Mouse (Mus musculus): ENCODE measurements around the gene Ttc12. TPM values are rescaled to one million over a fixed set of nuclear protein-coding genes. Genes with fewer than 3 reads are reported as not detected.

Gene Ttc12
- polyA plus RNA-seq, 1 experiment from 2014 or later, result 1.6 TPM

GRCm38 (mm10) chr9:49514306-49514705 lies 28.3 kb upstream of the Ttc12 start:
- no peak for DNase-seq (ENCODE audit: extremely low spot score, low spot score)
- Histone ChIP-seq H3K27ac (no peak overlapping the region), H3K4me1 (peaks cover 13% of the 10 kb centered on the region), H3K9me3 (no peaks in the 10 kb centered on the region), H3K27me3 (ENCODE audit: poor library complexity, severe bottlenecking) (no peaks in the 10 kb centered on the region), H3K4me3 (no peak overlapping the region), H3K36me3 (replicated peaks) (no peaks in the 10 kb centered on the region)
- 81% methylated on average over 2 of the region's 2 CpGs for WGBS

DNA sequence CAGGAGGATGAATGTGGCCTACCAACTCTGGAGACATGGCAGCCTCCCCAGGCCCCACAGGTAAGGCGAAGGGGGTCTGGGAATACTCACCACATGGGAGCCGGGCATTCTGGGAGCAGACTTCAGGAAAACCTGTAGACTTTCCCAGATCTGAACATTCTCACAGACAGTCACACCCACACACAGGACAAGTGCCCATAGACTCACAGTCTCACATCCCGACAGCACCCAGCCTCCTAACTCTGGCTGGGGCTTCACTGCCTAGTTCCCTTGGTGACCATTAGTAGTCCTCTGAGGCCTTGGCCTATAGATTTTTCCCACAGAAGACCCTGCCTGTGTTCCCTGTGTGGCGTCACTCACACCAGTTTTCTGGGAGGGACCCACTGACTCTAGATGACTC lies 24.6 kb upstream of the Ttc12 start:
- no peak overlapping the region for H3K27ac ChIP-seq
- WGBS, result 92% methylated on average over 4 of the region's 4 CpGs
- no peak for DNase-seq (ENCODE audit: extremely low spot score, low spot score)
- peaks cover 6% of the 10 kb centered on the region for H3K4me1 ChIP-seq
- H3K9me3 ChIP-seq, result no peaks in the 10 kb centered on the region
- H3K36me3 ChIP-seq (replicated peaks), result peaks cover 19% of the 10 kb centered on the region; the same call in 1 of the 2 replicates
- H3K4me3 ChIP-seq, result no peak overlapping the region
- H3K27me3 ChIP-seq (ENCODE audit: poor library complexity, severe bottlenecking), result no peaks in the 10 kb centered on the region

DNA sequence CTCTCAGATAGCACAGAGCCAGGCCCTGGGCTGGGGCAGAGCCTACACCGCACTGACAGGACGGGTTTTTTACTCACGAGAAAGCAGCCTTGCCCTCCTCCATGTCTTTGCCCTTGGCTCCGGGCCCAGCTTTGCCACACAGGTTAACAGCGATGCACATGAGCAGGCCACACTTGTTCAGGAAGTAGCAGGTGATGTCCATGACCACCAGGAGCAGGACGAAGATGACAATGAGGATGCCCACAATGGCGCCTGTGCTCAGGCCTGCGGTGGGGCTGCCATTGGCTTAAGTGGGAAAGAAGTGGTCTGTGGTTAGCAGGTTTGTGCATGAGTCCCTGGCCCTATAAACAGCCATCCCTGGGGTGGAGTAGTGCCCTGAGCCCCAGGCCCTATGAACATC lies 23.6 kb upstream of the Ttc12 start:
- Histone ChIP-seq H3K9me3 (no peaks in the 10 kb centered on the region), H3K27me3 (ENCODE audit: poor library complexity, severe bottlenecking) (no peaks in the 10 kb centered on the region), H3K27ac (no peak overlapping the region), H3K4me1 (peaks cover 6% of the 10 kb centered on the region), H3K4me3 (no peak overlapping the region), H3K36me3 (replicated peaks) (peaks cover 19% of the 10 kb centered on the region; the same call in 1 of the 2 replicates)
- no peak for DNase-seq (ENCODE audit: extremely low spot score, low spot score)
- 94% methylated on average over 8 of the region's 8 CpGs for WGBS

- Histone ChIP-seq H3K4me3 (no peak overlapping the region), H3K4me1 (peaks cover 6% of the 10 kb centered on the region), H3K27me3 (ENCODE audit: poor library complexity, severe bottlenecking) (no peaks in the 10 kb centered on the region), H3K36me3 (replicated peaks) (peaks cover 19% of the 10 kb centered on the region; the same call in 1 of the 2 replicates), H3K27ac (no peak overlapping the region), H3K9me3 (no peaks in the 10 kb centered on the region)
- 87% methylated on average over 3 of the region's 3 CpGs for WGBS
- no peak for DNase-seq (ENCODE audit: extremely low spot score, low spot score)
These were observed 23.1 kb upstream of the Ttc12 start for GRCm38 (mm10) chr9:49509094-49509493.

- no peak overlapping the region for H3K4me3 ChIP-seq
- peaks cover 19% of the 10 kb centered on the region; the same call in 1 of the 2 replicates for H3K36me3 ChIP-seq (replicated peaks)
- WGBS, result 86% methylated on average over 9 of the region's 9 CpGs
- no peak overlapping the region for H3K27ac ChIP-seq
- no peak for DNase-seq (ENCODE audit: extremely low spot score, low spot score)
- no peaks in the 10 kb centered on the region for H3K27me3 ChIP-seq (ENCODE audit: poor library complexity, severe bottlenecking)
- H3K9me3 ChIP-seq, result no peaks in the 10 kb centered on the region
- H3K4me1 ChIP-seq, result peaks cover 6% of the 10 kb centered on the region
These were observed 22.0 kb upstream of the Ttc12 start for GRCm38 (mm10) chr9:49507829-49508585.

DNA sequence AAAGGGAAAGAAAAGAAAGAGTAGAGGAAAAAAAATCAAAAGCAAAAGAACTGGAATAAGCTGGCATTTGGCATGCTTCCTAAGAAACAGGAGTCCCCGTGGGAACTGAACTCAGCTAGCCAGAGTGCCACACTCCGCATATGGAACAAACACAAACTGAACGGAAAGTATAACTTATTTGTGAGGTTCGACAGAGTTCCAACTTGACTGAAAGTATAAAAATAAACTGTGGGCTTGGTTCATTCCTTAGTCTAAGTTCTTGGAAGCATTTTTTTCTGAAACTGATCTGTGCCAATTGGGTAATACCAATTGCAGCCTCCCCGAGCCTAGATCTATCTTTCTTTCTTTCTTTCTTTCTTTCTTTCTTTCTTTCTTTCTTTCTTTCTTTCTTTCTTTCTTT lies 18.6 kb upstream of the Ttc12 start:
- Histone ChIP-seq H3K27ac (no peak overlapping the region), H3K36me3 (replicated peaks) (peaks cover 19% of the 10 kb centered on the region; the same call in 1 of the 2 replicates), H3K27me3 (ENCODE audit: poor library complexity, severe bottlenecking) (no peaks in the 10 kb centered on the region), H3K9me3 (no peaks in the 10 kb centered on the region), H3K4me3 (no peak overlapping the region), H3K4me1 (peaks cover 6% of the 10 kb centered on the region)
- 83% methylated on average over 5 of the region's 5 CpGs for WGBS
- no peak for DNase-seq (ENCODE audit: extremely low spot score, low spot score)

- WGBS, result 91% methylated on average over 4 of the region's 4 CpGs
- no peak for DNase-seq (ENCODE audit: extremely low spot score, low spot score)
- Histone ChIP-seq H3K4me1 (peaks cover 6% of the 10 kb centered on the region), H3K27ac (no peak overlapping the region), H3K27me3 (ENCODE audit: poor library complexity, severe bottlenecking) (no peaks in the 10 kb centered on the region), H3K4me3 (no peak overlapping the region), H3K9me3 (no peaks in the 10 kb centered on the region), H3K36me3 (replicated peaks) (peaks cover 16% of the 10 kb centered on the region; the same call in 1 of the 2 replicates)
These were observed 16.2 kb upstream of the Ttc12 start for GRCm38 (mm10) chr9:49502245-49502644.

DNA sequence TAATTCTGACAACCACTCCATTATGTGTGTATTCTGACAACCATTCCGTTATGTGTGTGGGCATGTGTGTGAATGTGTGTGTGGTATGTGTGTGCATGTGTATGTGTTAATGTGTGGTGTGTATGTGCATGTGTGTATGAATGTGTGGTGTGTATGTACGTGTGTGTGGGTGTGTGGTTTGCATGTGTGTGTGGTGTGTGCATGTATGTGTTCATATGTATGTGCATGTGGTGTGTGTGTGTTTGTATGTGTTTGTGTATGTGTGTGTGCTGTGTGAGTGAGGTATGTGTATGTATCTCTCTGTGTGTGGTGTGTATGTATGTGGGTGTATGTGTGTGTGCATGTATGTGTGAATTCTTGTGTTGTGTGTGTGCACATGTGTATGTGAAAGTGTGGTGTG lies 13.9 kb upstream of the Ttc12 start:
- Histone ChIP-seq H3K27ac (no peak overlapping the region), H3K4me3 (no peak overlapping the region), H3K36me3 (replicated peaks) (no peaks in the 10 kb centered on the region), H3K9me3 (no peaks in the 10 kb centered on the region), H3K27me3 (ENCODE audit: poor library complexity, severe bottlenecking) (no peaks in the 10 kb centered on the region), H3K4me1 (0 out of 2 replicates have a peak, but pooled peaks cover under 1% of the 10 kb centered on the region)
- 87% methylated on average over 2 of the region's 2 CpGs for WGBS
- DNase-seq (ENCODE audit: extremely low spot score, low spot score), result no peak

- Histone ChIP-seq H3K36me3 (replicated peaks) (no peaks in the 10 kb centered on the region), H3K27ac (peak overlapping the region; percentile 68; the same call in 1 of the 2 replicates), H3K4me1 (peaks cover 8% of the 10 kb centered on the region), H3K27me3 (ENCODE audit: poor library complexity, severe bottlenecking) (no peaks in the 10 kb centered on the region), H3K4me3 (no peak overlapping the region), H3K9me3 (no peaks in the 10 kb centered on the region)
- 7% methylated on average over 4 of the region's 4 CpGs for WGBS
- peak; percentile 65 for DNase-seq (ENCODE audit: extremely low spot score, low spot score)
These were observed 8.1 kb upstream of the Ttc12 start for GRCm38 (mm10) chr9:49493979-49494649.

- WGBS, result 93% methylated on average over 4 of the region's 4 CpGs
- Histone ChIP-seq H3K4me3 (no peak overlapping the region), H3K4me1 (peaks cover 26% of the 10 kb centered on the region), H3K36me3 (replicated peaks) (no peaks in the 10 kb centered on the region), H3K9me3 (no peaks in the 10 kb centered on the region), H3K27me3 (ENCODE audit: poor library complexity, severe bottlenecking) (peaks cover 20% of the 10 kb centered on the region), H3K27ac (no peak overlapping the region)
- no peak for DNase-seq (ENCODE audit: extremely low spot score, low spot score)
These were observed 4.6 kb upstream of the Ttc12 start for GRCm38 (mm10) chr9:49490609-49491008.

- peaks cover 28% of the 10 kb centered on the region for H3K4me1 ChIP-seq
- 38% methylated on average over 16 of the region's 16 CpGs for WGBS
These were observed 3.2 kb upstream of the Ttc12 start for GRCm38 (mm10) chr9:49488912-49489895.

DNA sequence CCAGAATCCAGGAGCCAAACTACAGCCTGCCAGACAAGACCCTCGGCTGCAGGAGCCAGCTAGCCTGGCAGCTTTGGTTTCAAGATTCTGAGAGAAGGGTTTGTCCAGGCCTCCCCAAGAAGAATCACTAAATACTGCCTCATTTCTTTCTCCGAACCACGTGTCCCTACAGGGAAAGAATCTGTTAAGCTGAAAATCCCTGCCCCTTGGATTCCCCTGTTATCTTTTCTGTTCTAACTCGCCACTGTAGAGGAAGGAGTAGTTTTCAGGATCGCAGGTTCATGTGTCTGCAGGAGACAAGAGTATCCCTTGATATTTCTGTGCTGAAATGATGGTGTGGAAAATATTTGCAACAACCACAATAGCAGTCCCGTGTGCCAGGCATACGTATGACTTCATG lies 2.2 kb upstream of the Ttc12 start:
- no peak for DNase-seq (ENCODE audit: extremely low spot score, low spot score)
- H3K36me3 ChIP-seq (replicated peaks), result no peaks in the 10 kb centered on the region
- WGBS, result 78% methylated on average over 7 of the region's 7 CpGs
- H3K4me3 ChIP-seq, result no peak overlapping the region
- no peak overlapping the region for H3K27ac ChIP-seq
- no peaks in the 10 kb centered on the region for H3K9me3 ChIP-seq
- H3K27me3 ChIP-seq (ENCODE audit: poor library complexity, severe bottlenecking), result peaks cover 24% of the 10 kb centered on the region
- H3K4me1 ChIP-seq, result peaks cover 31% of the 10 kb centered on the region

More at GRCm38 (mm10) chr9:49488912-49489895, 3.2 kb upstream of the Ttc12 start:
- H3K9me3 ChIP-seq, result no peaks in the 10 kb centered on the region
- peaks cover 20% of the 10 kb centered on the region for H3K27me3 ChIP-seq (ENCODE audit: poor library complexity, severe bottlenecking)
- DNase-seq (ENCODE audit: extremely low spot score, low spot score), result peak; percentile 84
- H3K27ac ChIP-seq, result no peak overlapping the region
- H3K36me3 ChIP-seq (replicated peaks), result no peaks in the 10 kb centered on the region
- H3K4me3 ChIP-seq, result no peak overlapping the region; the same call in 1 of the 2 replicates

Data from forebrain, embryonic 10.5 days (tissue).